Comparison of ENCODE assay signal across 26 mouse cellular contexts in genomic region chr2:164448140-164448539, GRCm38 (mm10). TPM values are rescaled to one million over a fixed set of nuclear protein-coding genes. Genes with fewer than 3 reads are reported as not detected.
DNase-seq lines count a peak whose midpoint lies in the region; ATAC-seq and TF ChIP-seq lines count a peak whose summit lies in the region.
"Had no signal": no experiment of that assay in that cellular context is flagged by ENCODE, and none has a peak within 500 bp of the region (broad histone marks: within the 10 kb centered on the region; RNA-seq: fewer than 3 reads in every experiment).

No protein-coding gene starts in this region.

- peaks cover 22% of the 10 kb centered on the region for H3K4me1 ChIP-seq in kidney, embryonic 15.5 days
- no peaks in the 10 kb centered on the region for H3K4me1 ChIP-seq in kidney, embryonic 14.5 days (ENCODE audit: control insufficient read depth, insufficient read depth, low read length)
- no peaks in the 10 kb centered on the region for H3K4me1 ChIP-seq in liver, postnatal 0 days (ENCODE audit: insufficient read depth)
- no peaks in the 10 kb centered on the region for H3K4me1 ChIP-seq in liver, embryonic 12.5 days

- no peak overlapping the region for H3K4me3 ChIP-seq in kidney, embryonic 15.5 days (replicated peaks)
- H3K4me3 ChIP-seq in kidney, embryonic 14.5 days (ENCODE audit: low read length): no peak overlapping the region
- no peak overlapping the region for H3K4me3 ChIP-seq in liver, postnatal 0 days (ENCODE audit: low read depth, low read length)
- H3K4me3 ChIP-seq in liver, embryonic 12.5 days: no peak overlapping the region
- H3K4me3 ChIP-seq: embryonic facial prominence, embryonic 10.5 days; embryonic facial prominence, embryonic 12.5 days; forebrain, embryonic 13.5 days; forebrain, embryonic 15.5 days had no signal

- no peaks in the 10 kb centered on the region for H3K9me3 ChIP-seq in kidney, embryonic 15.5 days (replicated peaks)
- no peaks in the 10 kb centered on the region for H3K9me3 ChIP-seq in kidney, embryonic 14.5 days (ENCODE audit: control insufficient read depth, low read length)
- no peaks in the 10 kb centered on the region for H3K9me3 ChIP-seq in liver, postnatal 0 days (ENCODE audit: low read length)
- H3K9me3 ChIP-seq in liver, embryonic 12.5 days (replicated peaks): no peaks in the 10 kb centered on the region
- H3K9me3 ChIP-seq: embryonic facial prominence, embryonic 10.5 days; embryonic facial prominence, embryonic 12.5 days; forebrain, embryonic 13.5 days; forebrain, embryonic 15.5 days; G1E had no signal

- peak; percentile 13 for DNase-seq in kidney, adult 11 months
- peak; percentile 60 for DNase-seq in kidney, adult 9 months
- DNase-seq in liver, postnatal 0 days: no peak
- DNase-seq: adrenal gland, adult 8-10 months; adrenal gland, postnatal 14 days; adrenal gland, postnatal 36 days; B cell, adult 2 months; cerebellum, adult 11-12 months; cerebellum, adult 2 months; cerebellum, adult 9-10 months; cerebellum, postnatal 10 days; cerebellum, postnatal 25 days had no signal

- no peaks in the 10 kb centered on the region for H3K27me3 ChIP-seq in kidney, embryonic 15.5 days
- no peaks in the 10 kb centered on the region for H3K27me3 ChIP-seq in kidney, embryonic 14.5 days (ENCODE audit: control insufficient read depth, insufficient read depth, low read length)
- H3K27me3 ChIP-seq in liver, postnatal 0 days (ENCODE audit: insufficient read depth, low read length): no peaks in the 10 kb centered on the region
- peaks cover 36% of the 10 kb centered on the region for H3K27me3 ChIP-seq in liver, embryonic 12.5 days (replicated peaks)
- H3K27me3 ChIP-seq: embryonic facial prominence, embryonic 12.5 days; forebrain, embryonic 15.5 days; Patski had no signal

- no peak for ATAC-seq in kidney, embryonic 15.5 days (replicated peaks; ENCODE audit: low FRiP score)
- no peak for ATAC-seq in kidney, embryonic 14.5 days (ENCODE audit: low FRiP score, low TSS enrichment)
- ATAC-seq in liver, postnatal 0 days: no peak
- ATAC-seq in liver, embryonic 12.5 days: no peak
- ATAC-seq: activated CD4-positive, CD25-positive, alpha-beta regulatory T cell, adult 4 months; CD4-positive, CD25-positive, alpha-beta regulatory T cell, adult 4 months; forebrain, embryonic 13.5 days; forebrain, embryonic 15.5 days; Patski had no signal

- no peak overlapping the region for H3K27ac ChIP-seq in kidney, embryonic 15.5 days
- no peak overlapping the region for H3K27ac ChIP-seq in kidney, embryonic 14.5 days (ENCODE audit: low read depth, low read length)
- 0 out of 2 replicates have a peak overlapping the region, but pooled peaks have one; percentile 12 for H3K27ac ChIP-seq in liver, postnatal 0 days (ENCODE audit: low read depth)
- H3K27ac ChIP-seq in liver, embryonic 12.5 days: no peak overlapping the region
- H3K27ac ChIP-seq: embryonic facial prominence, embryonic 10.5 days; embryonic facial prominence, embryonic 12.5 days; forebrain, embryonic 13.5 days; forebrain, embryonic 15.5 days had no signal

- WGBS in kidney, embryonic 15.5 days: 94% methylated on average over 1 of the region's 1 CpGs
- 88% methylated on average over 1 of the region's 1 CpGs for WGBS in kidney, embryonic 14.5 days
- WGBS in liver, postnatal 0 days (ENCODE audit: insufficient replicate concordance): 82% methylated on average over 1 of the region's 1 CpGs
- 42% methylated on average over 1 of the region's 1 CpGs for WGBS in liver, embryonic 12.5 days (ENCODE audit: insufficient replicate concordance)

- H3K36me3 ChIP-seq in kidney, embryonic 15.5 days: no peaks in the 10 kb centered on the region
- no peaks in the 10 kb centered on the region for H3K36me3 ChIP-seq in kidney, embryonic 14.5 days (ENCODE audit: control insufficient read depth, insufficient read depth, low read length)
- H3K36me3 ChIP-seq in liver, postnatal 0 days (replicated peaks; ENCODE audit: insufficient read depth, low read length): no peaks in the 10 kb centered on the region
- H3K36me3 ChIP-seq in liver, embryonic 12.5 days: no peaks in the 10 kb centered on the region
- H3K36me3 ChIP-seq: embryonic facial prominence, embryonic 10.5 days; embryonic facial prominence, embryonic 12.5 days; forebrain, embryonic 15.5 days; G1E had no signal

- no peak overlapping the region for H3K9ac ChIP-seq in kidney, embryonic 15.5 days
- H3K9ac ChIP-seq in kidney, embryonic 14.5 days (ENCODE audit: low read depth, low read length): no peak overlapping the region
- no peak overlapping the region for H3K9ac ChIP-seq in liver, postnatal 0 days (replicated peaks)
- H3K9ac ChIP-seq in liver, embryonic 12.5 days: no peak overlapping the region
- H3K9ac ChIP-seq: embryonic facial prominence, embryonic 12.5 days; forebrain, embryonic 13.5 days; forebrain, embryonic 15.5 days had no signal

- TF ChIP-seq CTCF in liver, postnatal 0 days (IDR thresholded peaks at IDR 0.05; ENCODE audit: low read depth): no peak

- no peak for TF ChIP-seq EP300 in liver, postnatal 0 days (IDR thresholded peaks at IDR 0.05; ENCODE audit: low read depth)

- H3K4me2 ChIP-seq in kidney, embryonic 15.5 days: no peak overlapping the region
- H3K4me2 ChIP-seq in kidney, embryonic 14.5 days (replicated peaks; ENCODE audit: low read depth, low read length): no peak overlapping the region
- H3K4me2 ChIP-seq in liver, postnatal 0 days (ENCODE audit: low read depth, low read length): no peak overlapping the region
- no peak overlapping the region for H3K4me2 ChIP-seq in liver, embryonic 12.5 days
- H3K4me2 ChIP-seq: embryonic facial prominence, embryonic 12.5 days; forebrain, embryonic 13.5 days; forebrain, embryonic 15.5 days had no signal

RNA-seq across cellular contexts. Expression of gene Sdc4, which starts 4.5 kb away (rescaled TPM):
- 149 and 161 TPM in 2 replicates for polyA plus RNA-seq in kidney, embryonic 15.5 days (2015; fragmentation: Nextera tagmentation; extraction: Ambion mirVana)
- polyA plus RNA-seq in kidney, embryonic 14.5 days (2014; fragmentation: Nextera tagmentation; extraction: Ambion mirVana): 87.8 and 108 TPM in 2 replicates
- 194 and 208 TPM in 2 replicates for polyA plus RNA-seq in liver, postnatal 0 days (2015; fragmentation: Nextera tagmentation; extraction: Ambion mirVana)
- polyA plus RNA-seq in liver, embryonic 12.5 days (2016; fragmentation: Nextera tagmentation; extraction: Ambion mirVana): 31.3 and 31.8 TPM in 2 replicates
- polyA plus RNA-seq: G1E had no signal

RNA-seq across cellular contexts. Expression of gene Sys1, which starts 8.6 kb away (rescaled TPM):
- 59.2 and 64.2 TPM in 2 replicates for polyA plus RNA-seq in kidney, embryonic 15.5 days (2015; fragmentation: Nextera tagmentation; extraction: Ambion mirVana)
- polyA plus RNA-seq in kidney, embryonic 14.5 days (2014; fragmentation: Nextera tagmentation; extraction: Ambion mirVana): 66.8 and 69.4 TPM in 2 replicates
- 43.5 and 46.2 TPM in 2 replicates for polyA plus RNA-seq in liver, postnatal 0 days (2015; fragmentation: Nextera tagmentation; extraction: Ambion mirVana)
- 36.1 and 37.9 TPM in 2 replicates for polyA plus RNA-seq in liver, embryonic 12.5 days (2016; fragmentation: Nextera tagmentation; extraction: Ambion mirVana)

RNA-seq across cellular contexts. Expression of gene Gm20458, which starts 12.6 kb away (rescaled TPM):
- polyA plus RNA-seq in kidney, embryonic 15.5 days (2015; fragmentation: Nextera tagmentation; extraction: Ambion mirVana): 7.7 and 8.3 TPM in 2 replicates
- 7.1 and 8.4 TPM in 2 replicates for polyA plus RNA-seq in kidney, embryonic 14.5 days (2014; fragmentation: Nextera tagmentation; extraction: Ambion mirVana)
- 5.8 and 6.1 TPM in 2 replicates for polyA plus RNA-seq in liver, postnatal 0 days (2015; fragmentation: Nextera tagmentation; extraction: Ambion mirVana)
- polyA plus RNA-seq in liver, embryonic 12.5 days (2016; fragmentation: Nextera tagmentation; extraction: Ambion mirVana): 4.7 and 5.2 TPM in 2 replicates
- polyA plus RNA-seq: CD4-positive, CD25-positive, alpha-beta regulatory T cell, adult 4 months had no signal

RNA-seq across cellular contexts. Expression of gene Trp53tg5, which starts 25.4 kb away (rescaled TPM):
- not detected in 2 replicates for polyA plus RNA-seq in kidney, embryonic 15.5 days (2015; fragmentation: Nextera tagmentation; extraction: Ambion mirVana)
- not detected in 2 replicates for polyA plus RNA-seq in kidney, embryonic 14.5 days (2014; fragmentation: Nextera tagmentation; extraction: Ambion mirVana)
- not detected in 2 replicates for polyA plus RNA-seq in liver, postnatal 0 days (2015; fragmentation: Nextera tagmentation; extraction: Ambion mirVana)
- polyA plus RNA-seq in liver, embryonic 12.5 days (2016; fragmentation: Nextera tagmentation; extraction: Ambion mirVana): not detected in 2 replicates
- polyA plus RNA-seq: CD4-positive, CD25-positive, alpha-beta regulatory T cell, adult 4 months; cerebellum, adult 2 months; cortical plate, adult 2 months; embryonic facial prominence, embryonic 10.5 days; embryonic facial prominence, embryonic 12.5 days; embryonic facial prominence, embryonic 14.5 days; forebrain, embryonic 11.5 days; forebrain, embryonic 13.5 days; forebrain, embryonic 15.5 days; G1E had no signal

RNA-seq across cellular contexts. Expression of gene Dbndd2, which starts 37.8 kb away (rescaled TPM):
- 13.0 and 14.0 TPM in 2 replicates for polyA plus RNA-seq in kidney, embryonic 15.5 days (2015; fragmentation: Nextera tagmentation; extraction: Ambion mirVana)
- 12.4 and 14.7 TPM in 2 replicates for polyA plus RNA-seq in kidney, embryonic 14.5 days (2014; fragmentation: Nextera tagmentation; extraction: Ambion mirVana)
- 2.7 TPM in 2 replicates for polyA plus RNA-seq in liver, postnatal 0 days (2015; fragmentation: Nextera tagmentation; extraction: Ambion mirVana)
- 0.94 and 1.7 TPM in 2 replicates for polyA plus RNA-seq in liver, embryonic 12.5 days (2016; fragmentation: Nextera tagmentation; extraction: Ambion mirVana)
